ENCODE assay signal across 14 mouse cellular contexts in the genomic region with DNA sequence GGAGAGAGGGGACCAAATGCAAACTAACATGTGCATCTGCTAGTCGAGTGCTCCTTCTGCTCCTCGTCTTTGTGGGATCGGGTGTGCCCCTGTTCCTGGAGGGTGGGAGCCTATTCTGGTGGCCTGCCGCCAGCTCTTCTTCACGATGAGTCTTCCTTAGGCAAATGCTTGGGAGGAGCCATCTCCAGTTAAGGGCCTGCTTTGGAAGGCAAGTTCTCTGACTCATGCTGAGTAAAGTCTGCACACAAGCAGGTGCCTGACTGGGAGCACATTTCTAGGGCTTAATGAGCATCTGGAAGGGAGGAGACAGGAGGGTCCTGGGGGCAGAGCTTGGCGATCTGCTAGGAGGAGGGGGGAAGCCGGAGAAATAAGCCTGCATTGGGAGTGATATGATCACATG.
DNase-seq lines count a peak whose midpoint lies in the region; ATAC-seq and TF ChIP-seq lines count a peak whose summit lies in the region.
"Had no signal": no experiment of that assay in that cellular context is flagged by ENCODE, and none has a peak within 500 bp of the region (broad histone marks: within the 10 kb centered on the region; RNA-seq: fewer than 3 reads in every experiment).

No protein-coding gene starts in this region.

- no peak for TF ChIP-seq CTCF in gastrocnemius, adult 2 months (IDR thresholded peaks at IDR 0.05)

- no peak overlapping the region for H3K9ac ChIP-seq in forebrain, embryonic 13.5 days
- no peak overlapping the region for H3K9ac ChIP-seq in forebrain, embryonic 14.5 days (ENCODE audit: low read length)
- H3K9ac ChIP-seq: hindbrain, embryonic 15.5 days had no signal

- H3K27ac ChIP-seq in forebrain, embryonic 13.5 days: peak overlapping the region; percentile 25; the same call in 1 of the 2 replicates
- H3K27ac ChIP-seq in forebrain, embryonic 14.5 days (ENCODE audit: low read depth, low read length): no peak overlapping the region
- H3K27ac ChIP-seq in gastrocnemius, adult 2 months: no peak overlapping the region
- H3K27ac ChIP-seq: hindbrain, embryonic 15.5 days had no signal

- ATAC-seq in forebrain, embryonic 13.5 days: no peak
- ATAC-seq in forebrain, embryonic 14.5 days: no peak
- ATAC-seq in CD4-positive, CD25-positive, alpha-beta regulatory T cell, adult 4 months: no peak

- no peak for DNase-seq in forebrain, embryonic 14.5 days (ENCODE audit: low spot score)
- DNase-seq in right cerebral cortex, adult 18-20 months: peak; percentile 74
- DNase-seq in right cerebral cortex, postnatal 4 days: no peak
- peak; percentile 59 to 64 for DNase-seq in layer of hippocampus, adult 8-10 months (ENCODE audit: low spot score in 2 of 2)
- DNase-seq in right cerebral cortex, postnatal 14 days: peak; percentile 45
- no peak for DNase-seq in gastrocnemius, adult 2 months
- DNase-seq: cerebellum, postnatal 36 days; kidney, postnatal 10 days; liver; lung, postnatal 10 days; thymus, adult 18-20 months had no signal

- 53% methylated on average over 7 of the region's 7 CpGs for WGBS in forebrain, embryonic 13.5 days
- 42% methylated on average over 7 of the region's 7 CpGs for WGBS in forebrain, embryonic 14.5 days

- H3K4me1 ChIP-seq in forebrain, embryonic 13.5 days: peaks cover 14% of the 10 kb centered on the region
- H3K4me1 ChIP-seq in forebrain, embryonic 14.5 days (ENCODE audit: control insufficient read depth, insufficient read depth, low read length): no peaks in the 10 kb centered on the region
- H3K4me1 ChIP-seq: hindbrain, embryonic 15.5 days had no signal

- intact Hi-C loops in gastrocnemius, adult 2 months (cut with DNase I): no loop called here

- no peaks in the 10 kb centered on the region for H3K36me3 ChIP-seq in forebrain, embryonic 13.5 days (ENCODE audit: poor library complexity, severe bottlenecking)
- H3K36me3 ChIP-seq in forebrain, embryonic 14.5 days (ENCODE audit: control insufficient read depth, insufficient read depth, low read length): no peaks in the 10 kb centered on the region
- H3K36me3 ChIP-seq: hindbrain, embryonic 15.5 days had no signal

- H3K9me3 ChIP-seq in forebrain, embryonic 13.5 days (replicated peaks): no peaks in the 10 kb centered on the region
- no peaks in the 10 kb centered on the region for H3K9me3 ChIP-seq in forebrain, embryonic 14.5 days (replicated peaks; ENCODE audit: control insufficient read depth, low read length)
- H3K9me3 ChIP-seq: hindbrain, embryonic 15.5 days had no signal

- no peak overlapping the region for H3K4me3 ChIP-seq in forebrain, embryonic 13.5 days
- no peak overlapping the region for H3K4me3 ChIP-seq in forebrain, embryonic 14.5 days (ENCODE audit: low read depth, low read length)
- H3K4me3 ChIP-seq in gastrocnemius, adult 2 months: no peak overlapping the region
- H3K4me3 ChIP-seq: hindbrain, embryonic 15.5 days had no signal

- no peak overlapping the region for H3K4me2 ChIP-seq in forebrain, embryonic 13.5 days
- no peak overlapping the region for H3K4me2 ChIP-seq in forebrain, embryonic 14.5 days (ENCODE audit: low read length)
- H3K4me2 ChIP-seq: hindbrain, embryonic 15.5 days had no signal

- no peaks in the 10 kb centered on the region for H3K27me3 ChIP-seq in forebrain, embryonic 13.5 days
- no peaks in the 10 kb centered on the region for H3K27me3 ChIP-seq in forebrain, embryonic 14.5 days (replicated peaks; ENCODE audit: control insufficient read depth, insufficient read depth, low read length)
- H3K27me3 ChIP-seq: hindbrain, embryonic 15.5 days had no signal

Comparison
In these comparisons a context has a peak if more than half of its experiments do, and no peak if none do; other contexts are left out.
1. DNase-seq: peak in right cerebral cortex, adult 18-20 months (single experiment), layer of hippocampus, adult 8-10 months (2 of 2) and right cerebral cortex, postnatal 14 days (single experiment); none in forebrain, embryonic 14.5 days (single experiment), right cerebral cortex, postnatal 4 days (single experiment) and gastrocnemius, adult 2 months (single experiment).